ENCODE assay signal across 22 mouse cellular contexts in the genomic region with DNA sequence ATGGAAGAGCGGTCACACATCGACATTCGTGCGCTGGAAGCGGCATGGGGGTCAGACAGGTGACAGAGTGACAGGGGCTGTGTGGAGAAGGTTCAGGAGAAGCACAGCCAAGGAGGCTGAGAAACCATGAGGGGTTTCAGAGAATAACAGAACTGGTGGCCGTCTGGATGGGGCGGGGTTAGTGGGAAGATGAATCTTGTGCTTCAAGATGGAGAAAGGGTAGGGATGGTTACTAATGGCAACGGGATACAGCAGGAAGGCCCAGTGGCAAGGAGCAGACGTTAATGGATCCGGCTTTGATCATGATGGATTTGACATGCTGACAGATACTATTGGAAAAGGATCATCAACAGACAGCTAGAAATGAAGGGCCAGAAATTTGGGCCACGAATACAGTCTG.
DNase-seq lines count a peak whose midpoint lies in the region; ATAC-seq lines count a peak whose summit lies in the region.
"Had no signal": no experiment of that assay in that cellular context is flagged by ENCODE, and none has a peak within 500 bp of the region (broad histone marks: within the 10 kb centered on the region; RNA-seq: fewer than 3 reads in every experiment).

No protein-coding gene starts in this region.

- no peak overlapping the region for H3K4me3 ChIP-seq in forebrain, embryonic 16.5 days (replicated peaks; ENCODE audit: low read length)
- H3K4me3 ChIP-seq in forebrain, embryonic 15.5 days = no peak overlapping the region
- H3K4me3 ChIP-seq in hindbrain, embryonic 12.5 days = no peak overlapping the region
- H3K4me3 ChIP-seq in hindbrain, embryonic 10.5 days = no peak overlapping the region
- H3K4me3 ChIP-seq in neural tube, embryonic 11.5 days (ENCODE audit: low read depth, low read length) = no peak overlapping the region
- H3K4me3 ChIP-seq: embryonic facial prominence, embryonic 15.5 days; erythroblast, embryonic 14.5 days; forebrain, embryonic 10.5 days; heart, adult 2 months; heart, embryonic 12.5 days; intestine, embryonic 15.5 days had no signal

- H3K9ac ChIP-seq in forebrain, embryonic 16.5 days (replicated peaks; ENCODE audit: low read depth, low read length) = no peak overlapping the region
- no peak overlapping the region for H3K9ac ChIP-seq in forebrain, embryonic 15.5 days (replicated peaks)
- no peak overlapping the region for H3K9ac ChIP-seq in hindbrain, embryonic 12.5 days
- H3K9ac ChIP-seq in neural tube, embryonic 11.5 days (ENCODE audit: low read length) = no peak overlapping the region
- H3K9ac ChIP-seq: embryonic facial prominence, embryonic 15.5 days; heart, embryonic 12.5 days; intestine, embryonic 15.5 days had no signal

- H3K27ac ChIP-seq in forebrain, embryonic 16.5 days (ENCODE audit: low read length) = no peak overlapping the region
- no peak overlapping the region for H3K27ac ChIP-seq in forebrain, embryonic 15.5 days (replicated peaks)
- peak overlapping the region; percentile 44; the same call in 1 of the 2 replicates for H3K27ac ChIP-seq in hindbrain, embryonic 12.5 days
- no peak overlapping the region for H3K27ac ChIP-seq in hindbrain, embryonic 10.5 days
- no peak overlapping the region for H3K27ac ChIP-seq in neural tube, embryonic 11.5 days (ENCODE audit: low read depth, low read length)
- H3K27ac ChIP-seq: embryonic facial prominence, embryonic 15.5 days; forebrain, embryonic 10.5 days; heart, adult 2 months; intestine, embryonic 15.5 days had no signal

- WGBS in forebrain, embryonic 16.5 days = 87% methylated on average over 11 of the region's 11 CpGs
- 87% methylated on average over 11 of the region's 11 CpGs for WGBS in forebrain, embryonic 15.5 days
- 77% methylated on average over 11 of the region's 11 CpGs for WGBS in hindbrain, embryonic 12.5 days
- whole genome bisulfite sequencing in hindbrain, embryonic 10.5 days = 84% methylated on average over 11 of the region's 11 CpGs
- 79% methylated on average over 11 of the region's 11 CpGs for WGBS in neural tube, embryonic 11.5 days

- no peaks in the 10 kb centered on the region for H3K9me3 ChIP-seq in forebrain, embryonic 16.5 days (ENCODE audit: control insufficient read depth, low read length)
- H3K9me3 ChIP-seq in forebrain, embryonic 15.5 days = no peaks in the 10 kb centered on the region
- no peaks in the 10 kb centered on the region for H3K9me3 ChIP-seq in hindbrain, embryonic 12.5 days (replicated peaks)
- H3K9me3 ChIP-seq in hindbrain, embryonic 10.5 days = 0 out of 2 replicates have a peak, but pooled peaks cover 4% of the 10 kb centered on the region
- no peaks in the 10 kb centered on the region for H3K9me3 ChIP-seq in neural tube, embryonic 11.5 days (ENCODE audit: control insufficient read depth, low read length)
- H3K9me3 ChIP-seq: embryonic facial prominence, embryonic 15.5 days; heart, embryonic 12.5 days; intestine, embryonic 15.5 days had no signal

- ATAC-seq in forebrain, embryonic 16.5 days = 0 out of 2 replicates have a peak, but pooled peaks have one; percentile 36
- no peak for ATAC-seq in forebrain, embryonic 15.5 days (replicated peaks)
- ATAC-seq in hindbrain, embryonic 12.5 days (ENCODE audit: low FRiP score) = no peak
- ATAC-seq in neural tube, embryonic 11.5 days (ENCODE audit: insufficient read depth, low FRiP score, low TSS enrichment) = 0 out of 2 replicates have a peak, but pooled peaks have one; percentile 16
- ATAC-seq: CD4-positive, CD25-positive, alpha-beta regulatory T cell, adult 4 months; intestine, embryonic 15.5 days had no signal

- H3K36me3 ChIP-seq in forebrain, embryonic 16.5 days (ENCODE audit: control insufficient read depth, insufficient read depth) = no peaks in the 10 kb centered on the region
- 0 out of 2 replicates have a peak, but pooled peaks cover 3% of the 10 kb centered on the region for H3K36me3 ChIP-seq in forebrain, embryonic 15.5 days
- peaks cover 4% of the 10 kb centered on the region; the same call in 1 of the 2 replicates for H3K36me3 ChIP-seq in hindbrain, embryonic 12.5 days
- H3K36me3 ChIP-seq in hindbrain, embryonic 10.5 days = peaks cover 19% of the 10 kb centered on the region
- H3K36me3 ChIP-seq in neural tube, embryonic 11.5 days (ENCODE audit: control insufficient read depth, insufficient read depth, low read length) = no peaks in the 10 kb centered on the region; the same call in 1 of the 2 replicates
- H3K36me3 ChIP-seq: G1E; intestine, embryonic 15.5 days had no signal

- no peaks in the 10 kb centered on the region for H3K4me1 ChIP-seq in forebrain, embryonic 16.5 days (replicated peaks; ENCODE audit: control insufficient read depth, insufficient read depth, low read length)
- H3K4me1 ChIP-seq in forebrain, embryonic 15.5 days = no peaks in the 10 kb centered on the region
- 0 out of 2 replicates have a peak, but pooled peaks cover 3% of the 10 kb centered on the region for H3K4me1 ChIP-seq in hindbrain, embryonic 12.5 days
- no peaks in the 10 kb centered on the region for H3K4me1 ChIP-seq in hindbrain, embryonic 10.5 days (replicated peaks)
- H3K4me1 ChIP-seq in neural tube, embryonic 11.5 days (ENCODE audit: control insufficient read depth, insufficient read depth, low read length) = 0 out of 2 replicates have a peak, but pooled peaks cover 2% of the 10 kb centered on the region
- H3K4me1 ChIP-seq: embryonic facial prominence, embryonic 15.5 days; forebrain, embryonic 10.5 days; intestine, embryonic 15.5 days had no signal

- no peak overlapping the region for H3K4me2 ChIP-seq in forebrain, embryonic 16.5 days (ENCODE audit: low read length)
- no peak overlapping the region for H3K4me2 ChIP-seq in forebrain, embryonic 15.5 days (replicated peaks)
- no peak overlapping the region for H3K4me2 ChIP-seq in hindbrain, embryonic 12.5 days (replicated peaks)
- no peak overlapping the region for H3K4me2 ChIP-seq in neural tube, embryonic 11.5 days (ENCODE audit: low read depth)
- H3K4me2 ChIP-seq: embryonic facial prominence, embryonic 15.5 days; heart, embryonic 12.5 days; intestine, embryonic 15.5 days had no signal

- no peak for DNase-seq in hindbrain, embryonic 10.5 days (ENCODE audit: low spot score)
- DNase-seq in neural tube, embryonic 11.5 days (ENCODE audit: low spot score) = no peak
- no peak for DNase-seq in neural tube, embryonic 10.5 days (ENCODE audit: extremely low spot score, low spot score)
- DNase-seq in spleen, adult 18-20 months = no peak
- DNase-seq: adrenal gland, adult 8-10 months; adrenal gland, postnatal 36 days; B cell, adult 2 months; cerebellum, adult 2 months; cerebellum, postnatal 14 days; embryo, embryonic 11 days; gastrocnemius, postnatal 10 days; heart, adult 2 months had no signal

- no peaks in the 10 kb centered on the region for H3K27me3 ChIP-seq in forebrain, embryonic 16.5 days (replicated peaks; ENCODE audit: control insufficient read depth, insufficient read depth, low read length)
- no peaks in the 10 kb centered on the region for H3K27me3 ChIP-seq in forebrain, embryonic 15.5 days
- H3K27me3 ChIP-seq in hindbrain, embryonic 12.5 days = no peaks in the 10 kb centered on the region
- no peaks in the 10 kb centered on the region for H3K27me3 ChIP-seq in hindbrain, embryonic 10.5 days (ENCODE audit: insufficient read depth, poor library complexity, severe bottlenecking)
- no peaks in the 10 kb centered on the region for H3K27me3 ChIP-seq in neural tube, embryonic 11.5 days (ENCODE audit: control insufficient read depth, insufficient read depth, low read length)
- H3K27me3 ChIP-seq: embryonic facial prominence, embryonic 15.5 days; heart, embryonic 12.5 days; intestine, embryonic 15.5 days had no signal

Comparison
In these comparisons a context has a peak if more than half of its experiments do, and no peak if none do; other contexts are left out.
1. ATAC-seq: peak in forebrain, embryonic 16.5 days (single experiment) and neural tube, embryonic 11.5 days (single experiment); none in forebrain, embryonic 15.5 days (single experiment) and hindbrain, embryonic 12.5 days (single experiment).